Mouse (Mus musculus): ENCODE results near the gene Rara.

Rara gene

GRCm38 (mm10) chr11:98939084-98939952 lies 11.7 kb downstream of the Rara start:
- DNase-seq: peak; percentile 21

- DNase-seq: no peak
These were observed 12.5 kb downstream of the Rara start for GRCm38 (mm10) chr11:98939953-98940641.

DNA sequence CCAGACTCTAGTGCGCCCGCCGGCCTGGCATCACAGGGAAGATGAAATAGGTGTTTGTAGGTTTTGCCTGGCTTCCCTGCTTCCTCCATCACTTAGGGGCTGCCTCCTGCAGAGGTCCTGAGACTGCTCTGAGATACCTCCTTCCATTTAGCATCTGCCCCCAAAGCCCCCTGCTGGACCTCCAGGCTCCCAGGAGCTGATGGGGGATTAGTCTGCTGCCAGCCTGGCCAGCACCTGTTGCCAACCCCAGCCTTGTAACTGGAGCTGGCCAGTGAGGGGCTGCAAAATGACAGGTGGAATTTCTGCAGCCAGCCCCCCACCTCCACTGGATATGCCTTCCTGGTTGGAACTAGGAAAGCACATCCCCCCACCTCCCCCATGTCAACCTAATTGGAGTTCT lies 13.2 kb downstream of the Rara start:
- DNase-seq: no peak

GRCm38 (mm10) chr11:98941341-98941825 lies 13.8 kb downstream of the Rara start:
- peak; percentile 84 for DNase-seq

- peak; percentile 90 for DNase-seq
These were observed 14.4 kb downstream of the Rara start for GRCm38 (mm10) chr11:98941826-98942550.

GRCm38 (mm10) chr11:98942555-98942922 lies 14.9 kb downstream of the Rara start:
- no peak for DNase-seq

GRCm38 (mm10) chr11:98942923-98943641 lies 15.5 kb downstream of the Rara start:
- peak; percentile 76 for DNase-seq

GRCm38 (mm10) chr11:98943741-98944461 lies 16.3 kb downstream of the Rara start:
- DNase-seq: no peak

DNA sequence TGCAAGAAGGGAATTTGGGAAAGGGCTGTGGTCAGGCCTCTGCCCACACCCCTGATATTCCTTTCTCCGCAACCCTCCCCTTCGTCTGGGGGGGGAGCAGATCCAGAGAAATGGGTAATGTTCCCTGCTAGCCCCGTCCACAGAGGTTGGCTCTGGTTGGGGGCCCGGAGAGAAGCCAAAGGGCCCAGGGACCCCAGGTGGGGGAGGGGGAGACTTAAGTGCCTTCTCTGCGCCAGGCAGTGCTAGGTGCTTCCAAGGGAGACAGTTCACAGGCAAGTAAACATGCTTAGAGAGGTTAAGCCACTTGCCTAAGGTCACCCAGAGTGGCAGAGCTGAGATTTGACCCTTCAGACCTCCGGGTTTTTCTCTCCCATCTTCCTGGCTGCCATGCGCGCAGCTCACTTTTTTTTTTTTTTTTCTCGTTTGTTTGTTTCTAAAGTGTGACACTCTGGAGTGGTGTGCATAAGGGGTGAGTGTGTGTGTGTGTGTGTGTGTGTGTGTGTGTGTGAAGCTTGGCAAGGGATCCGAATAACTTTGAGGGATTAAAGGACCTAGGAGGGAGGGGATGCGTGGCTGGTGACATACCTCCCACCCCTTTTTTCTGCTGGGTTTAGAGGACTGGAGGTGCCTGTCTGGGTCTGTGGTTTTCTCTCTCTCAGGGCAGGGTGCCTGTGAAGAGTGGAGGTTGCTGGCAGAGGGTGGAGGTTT lies 17.4 kb downstream of the Rara start:
- DNase-seq: no peak

GRCm38 (mm10) chr11:98945605-98945977 lies 18.0 kb downstream of the Rara start:
- peak; percentile 97 for DNase-seq

- DNase-seq: no peak
These were observed 20.5 kb downstream of the Rara start for GRCm38 (mm10) chr11:98947969-98948569.

DNA sequence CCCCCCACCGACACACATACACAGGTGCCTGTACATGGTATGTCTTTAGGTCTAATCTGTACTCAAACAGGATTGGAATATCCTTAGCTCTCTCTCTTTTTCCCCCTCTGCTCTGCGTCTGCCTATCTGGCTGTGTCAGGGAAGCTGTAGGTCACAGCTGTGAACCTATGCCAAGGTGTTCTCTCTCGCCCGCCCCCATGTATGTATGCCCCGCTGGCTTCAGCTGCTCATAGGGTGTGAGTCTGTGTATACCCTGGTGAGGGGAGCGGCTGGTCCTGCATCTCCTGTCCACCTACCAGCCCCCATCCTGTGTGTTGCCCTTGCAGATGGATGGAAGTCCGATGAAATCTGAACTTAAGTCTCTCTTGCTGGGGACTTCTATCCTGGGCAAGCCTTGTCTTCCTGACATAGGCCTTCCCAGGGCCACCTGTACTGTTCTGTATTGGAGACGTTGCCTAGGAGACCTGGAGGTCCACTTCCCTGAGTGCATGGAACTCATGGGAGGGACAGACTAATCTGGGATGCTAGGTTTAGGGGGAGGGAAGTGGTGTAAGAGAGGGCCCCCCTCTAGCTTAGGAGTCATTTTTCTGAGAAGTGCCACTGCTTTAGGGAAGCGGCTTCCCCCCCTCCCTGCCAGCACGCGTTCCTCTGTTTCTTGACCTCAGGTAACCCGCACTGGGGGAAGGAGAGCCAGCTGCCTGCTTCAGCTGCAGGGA lies 21.8 kb downstream of the Rara start:
- DNase-seq: no peak

GRCm38 (mm10) chr11:98949958-98950460 lies 22.4 kb downstream of the Rara start:
- peak; percentile 81 for DNase-seq

DNA sequence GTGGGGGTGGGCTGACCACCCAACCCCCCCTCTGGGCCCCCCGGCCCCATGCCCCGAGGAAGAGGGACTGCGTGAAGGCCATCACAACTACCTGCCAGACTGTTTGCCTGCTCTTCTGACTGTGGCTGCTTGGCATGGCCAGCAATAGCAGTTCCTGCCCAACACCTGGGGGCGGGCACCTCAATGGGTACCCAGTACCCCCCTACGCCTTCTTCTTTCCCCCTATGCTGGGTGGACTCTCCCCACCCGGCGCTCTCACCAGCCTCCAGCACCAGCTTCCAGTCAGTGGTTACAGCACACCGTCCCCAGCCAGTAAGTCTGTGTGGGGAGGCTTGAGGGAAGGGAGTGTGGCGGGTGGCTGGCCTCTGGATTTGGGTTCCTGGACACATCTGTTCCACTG lies 22.9 kb downstream of the Rara start:
- DNase-seq: no peak

DNA sequence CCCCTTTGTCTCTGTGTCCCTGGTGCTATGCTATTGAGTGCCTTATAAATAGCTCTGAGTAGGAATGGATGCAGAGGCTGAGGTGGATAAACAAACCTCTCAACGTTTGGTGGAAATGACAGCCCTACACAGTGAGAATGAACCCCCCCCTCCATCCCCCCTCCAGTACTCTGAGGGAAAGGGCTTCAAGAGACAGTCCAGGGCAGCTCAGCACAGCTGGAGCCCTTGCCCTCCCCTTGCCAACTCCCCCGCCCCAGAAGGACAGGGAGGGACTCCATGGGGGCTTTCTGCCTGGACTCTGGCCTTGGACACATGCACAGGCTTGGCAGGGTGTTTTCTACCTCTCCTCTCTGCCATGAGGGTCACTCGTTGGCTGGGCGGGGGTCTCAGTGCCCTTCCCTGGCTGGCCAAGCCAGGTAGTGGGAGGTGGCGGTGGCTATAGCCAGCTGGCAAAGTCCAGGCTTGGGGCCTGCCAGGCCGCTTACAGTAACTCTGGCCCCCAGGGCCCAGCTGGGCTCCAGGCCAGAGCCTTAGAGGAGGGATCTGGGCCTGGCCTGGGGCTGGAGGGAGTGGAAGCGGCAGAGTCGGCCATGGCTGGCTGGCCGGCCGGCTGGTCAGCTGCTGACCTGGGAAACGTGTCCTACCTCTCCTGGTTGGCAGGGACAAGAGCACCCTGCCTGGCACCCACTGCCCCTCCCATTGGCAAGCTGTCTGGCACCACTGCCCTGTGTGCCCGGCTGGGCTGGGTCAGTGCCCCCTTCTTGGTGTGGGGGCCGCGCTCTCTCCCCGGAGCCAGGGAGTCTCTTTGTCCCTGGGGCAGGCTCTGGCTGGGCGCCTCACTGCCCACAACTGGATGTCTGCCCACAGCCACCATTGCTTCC lies 23.6 kb downstream of the Rara start:
- peak; percentile 97 for DNase-seq

- DNase-seq: no peak
These were observed 24.5 kb downstream of the Rara start for GRCm38 (mm10) chr11:98952111-98952510.

- no peak for DNase-seq
These were observed 25.1 kb downstream of the Rara start for GRCm38 (mm10) chr11:98952736-98953135.

DNA sequence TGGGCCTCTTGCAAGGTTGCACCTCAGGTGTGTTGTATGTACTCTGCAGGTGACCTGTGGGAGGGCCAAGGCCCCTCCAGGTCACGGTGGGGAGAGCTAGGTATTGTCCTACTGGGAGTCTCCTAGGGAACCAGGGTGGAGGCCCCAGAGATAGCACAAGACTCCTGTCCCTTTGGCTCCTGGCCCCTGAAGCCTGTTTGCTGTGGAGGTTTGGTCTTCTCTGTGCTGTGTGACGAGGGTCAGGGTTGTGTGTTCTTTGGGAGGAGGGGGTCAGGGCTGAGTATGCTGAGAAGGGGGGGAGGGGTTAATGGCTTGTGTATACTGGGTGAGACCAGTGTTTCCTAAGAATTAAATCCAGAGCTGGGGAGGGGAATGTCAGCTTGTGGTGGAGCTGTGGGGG lies 25.7 kb downstream of the Rara start:
- DNase-seq: no peak

GRCm38 (mm10) chr11:98953835-98954320 lies 26.3 kb downstream of the Rara start:
- DNase-seq: no peak

All from kidney, adult 9 months (tissue).